Mouse (Mus musculus) brain, embryonic 18.5 days (tissue): ENCODE results near the gene St6gal2.

ENCODE experiments used
- DNase-seq: peaks from one replicate; pipeline ENCODE4 v3.0.0-alpha.2; 2012; ENCODE audit warnings: low read depth, low spot score

The St6gal2 gene

GRCm38 (mm10) chr17:55445250-55446184 lies at the start of gene St6gal2:
Gene St6gal2, plus strand, starts transcription at chr17:55445382.
- peak; percentile 57 for DNase-seq

GRCm38 (mm10) chr17:55406043-55406442 lies 39.1 kb upstream of the St6gal2 start:
- DNase-seq = peak; percentile 8

- DNase-seq = no peak
Observed at GRCm38 (mm10) chr17:55416519-55416918, 28.7 kb upstream of the St6gal2 start.

GRCm38 (mm10) chr17:55446185-55446527 lies 974 bp downstream of the St6gal2 start:
- DNase-seq = no peak

GRCm38 (mm10) chr17:55446698-55447097 lies 1.5 kb downstream of the St6gal2 start:
- DNase-seq = no peak

GRCm38 (mm10) chr17:55450943-55451342 lies 5.8 kb downstream of the St6gal2 start:
- no peak for DNase-seq

- DNase-seq = no peak
Observed at GRCm38 (mm10) chr17:55454487-55454886, 9.3 kb downstream of the St6gal2 start.

GRCm38 (mm10) chr17:55460187-55460586 lies 15.0 kb downstream of the St6gal2 start:
- no peak for DNase-seq

GRCm38 (mm10) chr17:55467579-55467978 lies 22.4 kb downstream of the St6gal2 start:
- DNase-seq = no peak

GRCm38 (mm10) chr17:55468963-55469362 lies 23.8 kb downstream of the St6gal2 start:
- DNase-seq = no peak

- DNase-seq = no peak
Observed at GRCm38 (mm10) chr17:55475974-55476373, 30.8 kb downstream of the St6gal2 start.

GRCm38 (mm10) chr17:55477361-55477760 lies 32.2 kb downstream of the St6gal2 start:
- no peak for DNase-seq

- DNase-seq = no peak
Observed at GRCm38 (mm10) chr17:55479367-55479766, 34.2 kb downstream of the St6gal2 start.

GRCm38 (mm10) chr17:55484108-55484870 lies 39.1 kb downstream of the St6gal2 start:
- DNase-seq = no peak

GRCm38 (mm10) chr17:55531872-55532271 lies 86.7 kb downstream of the St6gal2 start:
- no peak for DNase-seq

- no peak for DNase-seq
Observed at GRCm38 (mm10) chr17:55548476-55548875, 103.3 kb downstream of the St6gal2 start.

GRCm38 (mm10) chr17:55561774-55562173 lies 116.6 kb downstream of the St6gal2 start:
- DNase-seq = no peak
